Mouse (Mus musculus) central nervous system, embryonic 18 days (tissue): ENCODE measurements around the gene Olfr1389. TPM values are rescaled to one million over a fixed set of nuclear protein-coding genes. Genes with fewer than 3 reads are reported as not detected.

Source experiments
- polyA plus RNA-seq: library from polyadenylated mRNA; depleted of rRNA; stranded (reverse); fragments of >200 nt; gene quantifications from 2 replicates; pipeline ENCODE4 v1.2.3, GENCODE M21; 2012; rRNA removed

The Olfr1389 gene
- polyA plus RNA-seq: 0.03 TPM in 1 of 2 replicates, not detected in the other

DNA sequence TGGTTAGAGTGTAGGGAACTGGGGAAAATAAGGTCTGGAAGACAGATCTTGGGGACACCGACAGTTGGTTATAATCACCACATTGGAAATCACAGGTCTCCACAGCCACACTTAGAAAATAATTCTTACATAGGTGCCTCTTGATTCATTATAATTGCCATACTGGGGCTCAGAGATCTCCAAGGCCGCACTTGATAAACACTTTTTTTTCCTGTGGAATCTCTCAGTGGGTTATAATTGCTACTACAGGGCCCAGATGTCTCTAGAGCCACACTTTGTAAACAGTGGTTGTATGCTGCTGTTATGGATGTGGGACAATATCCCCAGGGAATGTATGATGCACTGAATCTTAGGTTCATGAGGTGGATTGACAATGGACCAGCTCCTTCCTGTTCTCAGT lies at the start of gene Olfr1389:
TSS of gene Olfr1389 (plus strand) at position 301 of the 400 bp plus-strand sequence.

GRCm38 (mm10) chr11:49436411-49436810 lies 13.5 kb downstream of the Olfr1389 start, which contains the start of gene Olfr1388:
Gene Olfr1388 (plus strand): TSS chr11:49436624.

GRCm38 (mm10) chr11:49455043-49455442 lies 32.2 kb downstream of the Olfr1389 start, which contains the start of gene Olfr1387:
Gene Olfr1387 (plus strand): TSS chr11:49455343.

GRCm38 (mm10) chr11:49464746-49465145 lies 41.9 kb downstream of the Olfr1389 start, which contains the start of gene Olfr1386:
Gene Olfr1386 (plus strand): TSS chr11:49465046.

Other genes starting within 250 kb of the Olfr1389 start
- gene Btnl9, start 235.9 kb upstream of the Olfr1389 start, polyA plus RNA-seq: 0.03 and 0.27 TPM in 2 replicates
- 23.9 and 25.2 TPM in 2 replicates for gene Zfp62, start 219.8 kb upstream of the Olfr1389 start, polyA plus RNA-seq
- gene Mgat1, start 178.9 kb upstream of the Olfr1389 start, polyA plus RNA-seq: 52.4 and 55.8 TPM in 2 replicates
- 0.09 and 0.22 TPM in 2 replicates for gene Olfr1393, start 144.8 kb upstream of the Olfr1389 start, polyA plus RNA-seq
- gene Olfr1392, start 137.8 kb upstream of the Olfr1389 start, polyA plus RNA-seq: 0.08 and 0.23 TPM in 2 replicates
- not detected in 2 replicates for gene Olfr10, start 118.3 kb upstream of the Olfr1389 start, polyA plus RNA-seq
- gene Olfr1391, start 100.3 kb upstream of the Olfr1389 start, polyA plus RNA-seq: not detected in 2 replicates
- gene Olfr1390, start 87.9 kb upstream of the Olfr1389 start, polyA plus RNA-seq: not detected in 2 replicates
- 0.15 and 0.16 TPM in 2 replicates for gene Olfr1388, start 13.6 kb downstream of the Olfr1389 start, polyA plus RNA-seq
- not detected in 2 replicates for gene Olfr1387, start 32.3 kb downstream of the Olfr1389 start, polyA plus RNA-seq
- not detected in 2 replicates for gene Olfr1386, start 42.0 kb downstream of the Olfr1389 start, polyA plus RNA-seq
- gene Olfr1385, start 66.0 kb downstream of the Olfr1389 start, polyA plus RNA-seq: not detected in 2 replicates
- not detected in 2 replicates for gene Olfr1384, start 83.7 kb downstream of the Olfr1389 start, polyA plus RNA-seq
- not detected in 2 replicates for gene Olfr1383, start 96.6 kb downstream of the Olfr1389 start, polyA plus RNA-seq
- not detected in 2 replicates for gene Olfr1382, start 105.2 kb downstream of the Olfr1389 start, polyA plus RNA-seq
- gene Olfr1381, start 120.4 kb downstream of the Olfr1389 start, polyA plus RNA-seq: not detected in 2 replicates
- gene Olfr1380, start 133.8 kb downstream of the Olfr1389 start, polyA plus RNA-seq: not detected in 2 replicates
- gene Flt4, start 186.2 kb downstream of the Olfr1389 start, polyA plus RNA-seq: 1.7 and 2.0 TPM in 2 replicates
- gene Scgb3a1, start 240.5 kb downstream of the Olfr1389 start, polyA plus RNA-seq: 0.36 and 0.39 TPM in 2 replicates